Mouse (Mus musculus) layer of hippocampus, adult 2 months (tissue): ENCODE results near the gene Parp16. TPM values are rescaled to one million over a fixed set of nuclear protein-coding genes. Genes with fewer than 3 reads are reported as not detected.

ENCODE experiments used
- DNase-seq, 2 experiments: peaks; one replicate each; pipeline ENCODE4 v3.0.0; 2022; ENCODE audit warnings: low spot score in 2 of 2
- H3K27ac ChIP-seq: fragments of 200-600 bp; 2 replicates; pipeline ENCODE4 v1.8.1; 2022
- H3K4me3 ChIP-seq: fragments of 200-600 bp; 2 replicates; pipeline ENCODE4 v1.8.1; 2022; ENCODE audit warnings: mild to moderate bottlenecking
- CTCF ChIP-seq: fragments of 200-600 bp; conservative IDR thresholded peaks from 2 replicates; pipeline ENCODE4 v1.8.1; 2022; ENCODE audit warnings: antibody characterized with exemption, mild to moderate bottlenecking, moderate library complexity
- total RNA-seq, 2 experiments: library from RNA; stranded (reverse); gene quantifications; 2 replicates each; pipeline ENCODE4 v1.2.3; 2021

Gene Parp16
- total RNA-seq, 2 experiments from 2014 or later = 5.0 to 5.1 TPM

DNA sequence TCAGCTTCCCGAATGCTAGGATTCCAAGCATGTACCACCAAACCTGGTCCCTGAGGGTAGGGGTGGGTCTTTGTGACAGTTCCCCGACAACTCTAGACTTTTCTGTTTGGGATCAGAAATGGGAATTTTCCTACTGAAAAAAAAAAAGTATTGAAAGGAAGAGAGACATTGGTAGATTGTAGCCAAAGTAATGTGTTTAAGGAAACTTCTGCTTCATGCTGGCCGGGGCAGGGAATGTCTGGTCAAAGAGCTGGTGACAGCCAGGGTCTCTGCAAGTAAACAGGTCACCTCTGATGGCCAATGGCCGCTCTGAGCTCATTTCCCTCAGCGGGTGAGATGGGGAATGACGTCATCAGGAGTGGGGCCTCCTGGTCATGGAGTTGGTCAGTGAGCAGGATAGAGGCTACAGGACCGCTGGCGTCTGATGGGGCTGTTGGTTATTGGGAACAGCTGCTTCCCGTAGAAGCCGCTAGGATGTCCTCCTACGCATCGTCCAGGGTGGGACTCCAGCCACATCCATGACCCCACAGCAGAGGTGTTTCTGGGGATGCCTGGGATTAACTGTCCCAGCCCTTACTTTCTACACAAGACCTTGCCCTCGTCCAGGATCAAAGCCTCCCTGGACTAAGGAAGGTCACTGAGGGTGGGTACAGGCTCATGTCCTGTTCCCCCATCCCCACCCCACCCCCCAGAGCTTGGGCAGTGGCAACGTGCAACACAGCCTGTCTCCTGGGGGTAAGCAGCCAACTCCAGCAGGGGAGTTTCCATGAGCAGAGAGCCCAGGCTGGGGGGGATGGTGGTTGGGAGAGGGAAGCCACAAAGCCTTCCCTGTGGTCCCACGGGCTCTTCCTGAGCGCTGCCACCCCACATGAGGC is 52.6 kb downstream of the Parp16 start:
- Histone ChIP-seq H3K4me3 (no peak overlapping the region), H3K27ac (no peak overlapping the region)

DNA sequence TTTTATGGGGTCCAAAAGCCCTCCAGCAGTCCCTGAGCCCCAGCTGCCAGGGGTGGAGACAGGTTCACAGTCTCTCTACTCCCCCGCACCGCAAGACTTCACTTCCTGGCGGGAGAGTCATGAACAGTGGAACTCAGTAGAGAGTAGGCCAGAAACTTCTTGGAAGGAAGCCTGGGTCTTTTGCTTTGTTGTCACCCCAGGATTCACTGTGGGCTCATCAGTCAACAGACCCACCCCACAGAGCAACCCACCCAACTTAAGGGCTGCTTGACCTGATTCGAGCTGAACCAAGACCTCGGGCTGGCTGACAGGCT is 53.2 kb downstream of the Parp16 start:
- DNase-seq = no peak
- Histone ChIP-seq H3K4me3 (no peak overlapping the region), H3K27ac (no peak overlapping the region)
- no peak for TF ChIP-seq CTCF

More for the DNA sequence above, 52.6 kb downstream of the Parp16 start:
- DNase-seq = no peak
- TF ChIP-seq CTCF = no peak

DNA sequence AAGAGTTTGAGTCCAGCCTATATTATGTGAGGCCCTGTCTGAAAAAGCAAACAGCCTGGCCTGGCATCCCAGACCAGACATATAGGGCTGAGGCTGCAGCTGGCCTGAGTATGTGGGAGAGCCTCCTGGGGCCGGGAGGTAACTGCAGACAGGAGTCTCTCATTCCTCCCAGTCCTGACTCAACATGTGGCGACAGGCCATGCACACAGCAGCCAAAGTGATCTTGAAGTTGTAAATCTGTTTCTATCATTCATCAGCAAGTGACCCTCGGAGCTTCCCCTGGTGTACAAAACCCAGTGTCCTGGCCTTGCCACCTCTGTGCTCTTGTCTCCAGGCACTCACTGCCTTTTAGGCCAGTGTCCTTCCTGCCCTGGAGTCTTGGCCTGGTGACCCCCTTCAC is 56.9 kb downstream of the Parp16 start:
- Histone ChIP-seq H3K27ac (no peak overlapping the region), H3K4me3 (no peak overlapping the region)
- no peak for TF ChIP-seq CTCF
- no peak for DNase-seq

GRCm38 (mm10) chr9:65255906-65256600 is 60.9 kb downstream of the Parp16 start:
- Histone ChIP-seq H3K27ac (no peak overlapping the region), H3K4me3 (no peak overlapping the region)
- no peak for DNase-seq
- no peak for TF ChIP-seq CTCF

DNA sequence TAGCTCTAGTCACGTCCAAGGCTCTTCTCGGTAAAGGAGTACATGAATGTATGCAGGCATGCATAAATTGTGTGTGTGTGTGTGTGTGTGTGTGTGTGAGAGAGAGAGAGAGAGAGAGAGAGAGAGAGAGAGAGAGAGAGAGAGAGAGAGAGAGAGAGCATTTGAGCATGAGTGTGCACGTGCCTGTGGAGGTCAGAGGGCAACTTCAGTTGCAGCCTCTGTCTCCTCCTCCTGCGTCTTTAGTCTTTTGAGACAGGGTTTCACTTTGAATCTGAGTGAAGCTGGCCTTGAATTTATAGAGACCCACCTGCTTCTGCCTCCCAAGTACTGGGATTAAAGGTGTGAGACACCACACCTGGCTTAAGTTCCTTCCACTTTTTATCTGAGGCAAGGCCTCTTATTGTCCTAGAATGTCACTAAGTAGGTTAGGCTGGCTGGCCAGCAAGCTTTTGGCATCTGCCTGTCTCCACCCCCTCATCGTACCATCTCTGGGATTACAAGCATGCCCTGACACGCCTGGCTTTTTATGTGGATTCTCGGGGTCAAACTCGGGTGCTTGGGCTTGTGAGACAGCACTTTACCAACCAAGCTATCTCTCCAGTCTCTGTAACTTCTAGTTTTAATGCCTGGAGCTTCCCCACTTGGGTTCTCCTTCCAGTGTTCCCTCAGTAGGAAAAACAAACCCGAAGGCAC is 62.2 kb downstream of the Parp16 start:
- no peak for DNase-seq
- TF ChIP-seq CTCF = no peak
- Histone ChIP-seq H3K4me3 (no peak overlapping the region), H3K27ac (no peak overlapping the region)

DNA sequence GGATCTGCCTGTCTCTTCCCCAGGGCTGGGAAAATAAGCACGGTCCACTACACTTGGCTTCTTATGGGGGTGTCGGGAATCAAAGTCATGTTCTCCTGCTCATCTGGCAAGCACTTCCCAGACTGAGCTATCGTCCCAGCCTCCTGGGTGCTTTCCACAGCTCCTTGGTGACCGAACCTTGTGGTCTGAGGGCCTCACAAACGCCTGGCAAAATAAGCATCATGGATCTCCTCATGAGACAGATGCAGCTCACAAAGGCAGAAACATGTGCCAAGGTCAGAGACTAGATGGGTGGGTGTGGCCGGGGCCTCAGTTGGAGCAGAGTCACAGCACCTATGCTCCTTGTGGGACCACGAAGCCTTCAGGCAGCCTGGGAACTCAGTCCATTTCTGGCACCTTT is 64.2 kb downstream of the Parp16 start:
- no peak for DNase-seq
- no peak overlapping the region for H3K4me3 ChIP-seq
- H3K27ac ChIP-seq = no peak overlapping the region
- TF ChIP-seq CTCF = no peak

GRCm38 (mm10) chr9:65261591-65262230 is 66.6 kb downstream of the Parp16 start:
- DNase-seq = no peak
- TF ChIP-seq CTCF = no peak
- Histone ChIP-seq H3K4me3 (no peak overlapping the region), H3K27ac (no peak overlapping the region)

- DNase-seq = no peak
- no peak overlapping the region for H3K27ac ChIP-seq
- no peak overlapping the region for H3K4me3 ChIP-seq
- no peak for TF ChIP-seq CTCF
Measured at GRCm38 (mm10) chr9:65262641-65263120, 67.5 kb downstream of the Parp16 start.

- no peak for DNase-seq
- Histone ChIP-seq H3K27ac (no peak within 1 kb of the TSS), H3K4me3 (no peak within 1 kb of the TSS)
- no peak for TF ChIP-seq CTCF
Measured at GRCm38 (mm10) chr9:65264959-65265358, 69.8 kb downstream of the Parp16 start, which contains the start of gene Cilp. Cilp (plus strand) TSS chr9:65265180.

DNA sequence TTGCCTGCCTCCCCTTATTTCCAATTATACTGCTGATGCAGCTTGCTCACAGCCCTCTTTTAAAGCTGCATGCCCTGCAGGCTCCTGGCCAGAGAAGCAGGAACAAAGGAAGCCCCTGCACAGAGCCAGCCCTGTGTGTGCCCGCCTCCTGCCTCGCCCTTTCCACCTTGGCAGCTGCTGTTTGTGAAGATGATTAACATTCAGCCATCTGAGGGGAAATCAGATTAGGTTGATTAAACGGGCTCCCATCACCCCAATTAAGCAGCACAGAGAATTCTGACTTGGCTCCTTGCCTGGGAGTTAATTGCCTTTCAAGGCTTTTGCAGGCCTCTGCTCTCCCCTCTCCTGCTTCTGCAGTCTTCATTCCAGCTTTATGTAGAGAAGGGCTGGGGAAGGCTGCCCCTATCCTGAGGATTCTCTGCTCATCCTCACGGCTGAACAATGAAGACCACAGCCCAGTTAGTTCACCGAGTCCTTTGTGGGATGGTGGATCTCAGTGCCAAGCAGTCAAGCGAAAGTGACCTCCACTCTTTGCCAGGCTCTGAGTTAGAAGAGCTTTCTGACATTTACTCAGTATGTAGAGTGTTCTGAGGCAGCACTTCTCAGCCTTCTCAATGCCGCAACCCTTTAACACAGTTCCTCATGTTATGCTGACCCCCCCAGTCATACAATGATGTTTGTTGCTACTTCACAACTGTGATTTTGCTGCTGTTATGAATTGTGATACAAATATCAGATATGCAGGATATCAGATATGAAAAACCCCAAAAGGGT is 72.8 kb downstream of the Parp16 start:
- Histone ChIP-seq H3K4me3 (no peak overlapping the region), H3K27ac (0 out of 2 replicates have a peak overlapping the region, but pooled peaks have one; percentile 36)
- DNase-seq = peak; percentile 47 to 66
- no peak for TF ChIP-seq CTCF

DNA sequence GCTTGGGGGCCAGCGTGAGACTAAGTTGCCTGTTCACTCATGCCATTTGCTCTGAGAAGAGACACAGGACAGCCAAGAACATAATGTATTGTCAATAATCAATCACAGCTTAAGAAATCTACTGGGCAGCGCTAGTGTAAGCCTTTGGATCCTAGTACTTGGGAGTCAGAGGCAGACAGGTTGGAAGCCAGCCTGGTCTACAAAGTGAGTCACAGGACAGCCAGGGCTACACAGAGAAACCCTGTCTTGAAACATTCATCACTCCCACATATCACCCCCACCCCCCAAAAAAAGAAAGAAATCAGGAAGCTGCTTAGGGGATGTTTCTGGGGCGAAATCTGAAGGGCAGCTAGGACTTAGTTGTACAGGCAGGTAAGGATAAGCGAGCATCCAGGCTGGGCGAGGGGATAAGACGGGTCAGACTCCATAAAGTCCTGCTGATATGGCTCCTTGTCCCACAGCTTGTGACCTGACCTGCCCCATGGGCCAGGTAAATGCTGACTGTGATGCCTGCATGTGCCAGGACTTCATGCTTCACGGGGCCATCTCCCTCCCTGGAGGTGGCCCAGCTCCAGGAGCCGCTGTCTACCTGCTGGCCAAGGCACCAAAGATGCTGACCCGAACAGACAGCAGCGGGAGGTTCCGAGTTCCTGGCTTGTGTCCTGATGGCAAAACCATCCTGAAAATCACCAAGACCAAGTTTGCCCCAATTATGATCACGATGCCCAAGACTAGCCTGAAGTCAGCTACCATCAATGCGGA is 78.1 kb downstream of the Parp16 start:
- DNase-seq = no peak

More for the DNA sequence above, 78.1 kb downstream of the Parp16 start:
- Histone ChIP-seq H3K27ac (no peak overlapping the region), H3K4me3 (no peak overlapping the region)
- TF ChIP-seq CTCF = no peak
